Mouse (Mus musculus) neural tube, embryonic 10.5 days (tissue): ENCODE data around the gene Gab3.
"Not testable (repeated sequence)": the region's sequence is repeated elsewhere in the genome, so short reads cannot be mapped to it uniquely, and the experiment has no call there.

Experiments
- DNase-seq: peaks from one replicate; pipeline ENCODE4 v3.0.0-alpha.2; 2017; ENCODE audit warnings: low spot score; ENCODE audit errors: extremely low spot score

The Gab3 gene

DNA sequence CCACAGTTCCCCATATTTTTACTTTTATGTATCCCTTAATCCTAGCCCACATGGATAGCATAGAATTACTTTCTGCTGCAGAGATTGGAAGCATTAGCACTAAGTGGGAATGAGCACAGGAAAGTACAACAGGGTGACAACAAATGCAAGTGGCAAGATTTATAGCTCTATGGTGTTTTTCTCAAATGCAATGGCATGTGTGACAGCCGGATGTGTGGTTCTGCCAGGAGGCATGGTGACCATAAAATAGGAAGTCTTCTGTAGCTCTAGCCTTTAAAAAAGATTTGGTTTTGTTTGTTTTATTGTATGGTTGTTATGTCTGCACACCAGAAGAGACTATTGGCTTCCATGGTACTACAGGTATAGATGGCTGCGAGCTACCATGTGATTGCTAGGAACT lies 50.1 kb downstream of the Gab3 start:
- DNase-seq: no peak

DNA sequence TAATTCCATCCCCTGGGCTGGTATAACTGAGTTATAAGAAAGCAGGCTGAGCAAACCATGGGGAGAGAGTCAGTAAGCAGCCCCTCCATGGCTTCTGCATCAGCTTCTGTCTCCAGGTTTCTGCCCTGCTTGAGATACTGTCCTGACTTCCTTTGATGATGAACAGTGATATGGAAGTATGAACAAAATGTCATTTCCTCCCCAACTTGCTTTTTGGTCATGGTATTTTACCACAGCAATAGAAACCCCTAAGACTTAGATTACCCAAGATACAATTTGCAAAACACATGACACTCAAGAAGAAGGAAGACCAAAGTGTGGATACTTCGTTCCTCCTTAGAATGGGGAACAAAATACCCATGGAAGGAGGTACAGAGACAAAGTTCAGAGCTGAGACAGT lies 51.2 kb downstream of the Gab3 start:
- not testable (repeated sequence) for DNase-seq

DNA sequence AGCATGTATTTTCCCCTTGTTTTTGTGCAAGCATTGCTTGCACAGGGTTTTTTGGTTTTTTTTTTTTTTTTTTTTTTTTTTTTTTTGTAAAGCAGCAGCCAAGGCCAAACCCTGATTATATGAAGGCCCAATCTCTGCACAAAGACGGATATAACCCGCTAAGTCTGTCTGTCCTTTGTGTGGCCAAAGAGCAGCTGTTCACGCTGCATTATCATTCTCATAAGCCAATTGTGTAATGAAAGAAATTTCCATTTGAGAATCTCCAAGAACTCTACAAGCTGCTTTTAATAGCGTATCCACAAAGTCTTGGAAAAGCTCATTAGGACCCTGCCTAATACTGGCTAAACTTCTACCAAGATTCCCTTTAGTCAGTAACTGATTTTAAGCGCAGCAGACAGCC lies 101.5 kb downstream of the Gab3 start:
- no peak for DNase-seq

DNA sequence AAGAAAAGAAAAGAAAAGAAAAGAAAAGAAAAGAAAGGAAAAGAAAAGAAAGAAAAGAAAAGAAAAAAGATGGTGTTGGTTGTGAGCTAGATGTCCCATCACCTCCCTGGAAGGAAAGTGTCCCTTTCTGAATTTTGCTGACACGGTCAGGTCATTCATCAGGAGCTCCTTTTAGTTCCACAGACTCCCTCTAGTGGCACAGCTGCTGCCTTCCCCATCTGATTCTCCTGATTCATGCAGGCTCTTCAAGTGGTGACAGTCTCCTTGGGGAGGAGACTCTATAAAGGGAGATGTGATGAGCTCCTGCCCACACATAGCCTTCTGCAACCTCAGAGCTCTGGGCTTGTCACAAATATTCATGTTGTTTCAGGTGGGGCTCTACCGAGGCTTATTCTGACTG lies 122.4 kb downstream of the Gab3 start:
- DNase-seq: not testable (repeated sequence)

DNA sequence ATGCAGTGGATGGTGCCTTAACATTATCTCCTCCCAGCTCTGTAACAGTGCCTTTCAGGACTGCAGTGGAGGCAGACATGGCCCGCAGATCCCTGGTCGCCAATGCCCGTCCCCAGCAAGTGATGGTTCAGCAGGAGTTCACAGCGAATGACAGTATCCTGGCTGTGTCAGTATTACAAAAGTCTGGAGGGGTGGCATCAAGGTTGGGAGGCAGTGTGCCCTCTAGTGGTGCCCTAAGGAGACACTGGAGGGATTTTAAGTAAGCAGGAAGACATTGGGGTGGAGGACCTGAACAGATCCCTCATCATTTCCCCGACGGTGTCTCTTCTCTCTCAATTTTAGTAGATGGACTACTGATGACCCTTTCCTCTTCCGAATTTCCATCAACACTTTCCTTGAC lies 126.1 kb downstream of the Gab3 start:
- not testable (repeated sequence) for DNase-seq
